Mouse (Mus musculus) ZHBTc4 (cell line): Measurements from ENCODE around the gene Ccdc57.
"Not testable (repeated sequence)": the region's sequence is repeated elsewhere in the genome, so short reads cannot be mapped to it uniquely, and the experiment has no call there.

Source experiments
- DNase-seq: peaks from one replicate; pipeline ENCODE4 v3.0.0-alpha.2; 2011; ENCODE audit warnings: low read depth, low spot score

The Ccdc57 gene

GRCm38 (mm10) chr11:120789355-120789754 is 143.3 kb downstream of the Ccdc57 start:
- DNase-seq, result no peak

DNA sequence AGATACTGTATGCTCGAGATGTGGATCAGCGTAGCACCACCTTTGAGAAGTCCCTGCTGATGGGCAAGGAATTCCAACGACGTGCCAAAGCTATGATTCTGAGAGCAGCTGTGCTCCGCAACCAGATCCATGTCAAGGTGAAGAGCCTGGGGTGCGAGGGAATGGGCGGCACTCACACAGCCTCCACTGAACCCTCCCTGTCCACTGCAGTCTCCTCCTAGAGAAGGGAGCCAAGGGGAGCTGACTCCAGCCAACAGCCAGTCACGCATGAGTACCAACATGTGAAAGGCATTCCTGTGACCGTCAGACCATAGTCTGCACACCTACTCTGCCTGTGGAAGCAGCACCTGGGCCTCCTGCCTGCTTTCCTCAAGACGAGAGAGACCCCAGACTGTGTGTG is 144.2 kb downstream of the Ccdc57 start:
- not testable (repeated sequence) for DNase-seq

GRCm38 (mm10) chr11:120785145-120785544 is 147.5 kb downstream of the Ccdc57 start:
- DNase-seq, result no peak

- peak; percentile 89 for DNase-seq
These were observed 148.4 kb downstream of the Ccdc57 start, which contains the start of the genes Rfng and Gps1 for GRCm38 (mm10) chr11:120784064-120784791. Rfng (minus strand) TSS chr11:120784207. Gps1 (plus strand) TSS chr11:120784272.

- no peak for DNase-seq
These were observed 149.1 kb downstream of the Ccdc57 start for GRCm38 (mm10) chr11:120783426-120784063.

GRCm38 (mm10) chr11:120781361-120781760 is 151.3 kb downstream of the Ccdc57 start:
- DNase-seq, result not testable (repeated sequence)

GRCm38 (mm10) chr11:120779876-120780275 is 152.8 kb downstream of the Ccdc57 start:
- DNase-seq, result no peak

GRCm38 (mm10) chr11:120777123-120777522 is 155.5 kb downstream of the Ccdc57 start:
- no peak for DNase-seq
